20 mouse cellular contexts compared by ENCODE assay signal in genomic region chr1:36632846-36633245, GRCm38 (mm10). TPM values are rescaled to one million over a fixed set of nuclear protein-coding genes. Genes with fewer than 3 reads are reported as not detected.
"Had no signal": no experiment of that assay in that cellular context is flagged by ENCODE, and none has a peak within 500 bp of the region (broad histone marks: within the 10 kb centered on the region; RNA-seq: fewer than 3 reads in every experiment).

No protein-coding gene starts in this region.

- H3K9me3 ChIP-seq: limb, embryonic 12.5 days; limb, embryonic 15.5 days; midbrain, embryonic 12.5 days; midbrain, embryonic 15.5 days; neural tube, embryonic 12.5 days; neural tube, embryonic 15.5 days; stomach, embryonic 15.5 days had no signal

- H3K9ac ChIP-seq: limb, embryonic 12.5 days; limb, embryonic 15.5 days; liver, embryonic 14.5 days; liver, postnatal 0 days; lung, embryonic 14.5 days; midbrain, embryonic 12.5 days; midbrain, embryonic 15.5 days; neural tube, embryonic 12.5 days; neural tube, embryonic 15.5 days; stomach, embryonic 15.5 days had no signal

- H3K4me3 ChIP-seq: limb, embryonic 12.5 days; limb, embryonic 15.5 days; midbrain, embryonic 12.5 days; midbrain, embryonic 15.5 days; neural tube, embryonic 12.5 days; neural tube, embryonic 15.5 days; stomach, embryonic 15.5 days had no signal

- H3K27me3 ChIP-seq: limb, embryonic 12.5 days; limb, embryonic 15.5 days; midbrain, embryonic 15.5 days; neural tube, embryonic 12.5 days; neural tube, embryonic 15.5 days; stomach, embryonic 15.5 days had no signal

- H3K4me2 ChIP-seq: limb, embryonic 12.5 days; limb, embryonic 15.5 days; liver, embryonic 11.5 days; lung, embryonic 14.5 days; midbrain, embryonic 12.5 days; midbrain, embryonic 15.5 days; neural tube, embryonic 12.5 days; neural tube, embryonic 15.5 days; stomach, embryonic 15.5 days had no signal

- H3K27ac ChIP-seq: limb, embryonic 15.5 days; liver, embryonic 14.5 days; macrophage; midbrain, embryonic 12.5 days; midbrain, embryonic 15.5 days; neural tube, embryonic 12.5 days; neural tube, embryonic 15.5 days; stomach, embryonic 15.5 days had no signal

- H3K36me3 ChIP-seq: limb, embryonic 12.5 days; limb, embryonic 15.5 days; midbrain, embryonic 12.5 days; midbrain, embryonic 15.5 days; neural tube, embryonic 12.5 days; neural tube, embryonic 15.5 days; stomach, embryonic 15.5 days had no signal

- DNase-seq: kidney, adult 18-20 months; kidney, adult 9 months; kidney, postnatal 14 days; left cerebral cortex, postnatal 4 days; liver, postnatal 0 days; lung, embryonic 14.5 days; right cerebral cortex, postnatal 25 days; spleen, adult 18-20 months; thymus, postnatal 36 days had no signal

- H3K4me1 ChIP-seq: midbrain, embryonic 12.5 days; midbrain, embryonic 15.5 days had no signal

- ATAC-seq: liver, postnatal 0 days; lung, postnatal 0 days; midbrain, embryonic 15.5 days had no signal

RNA-seq across cellular contexts. Expression of gene Fam178b, which starts 50.1 kb away (rescaled TPM):
- total RNA-seq: left cerebral cortex, postnatal 4 days had no signal
- polyA plus RNA-seq: macrophage; midbrain, embryonic 12.5 days; midbrain, embryonic 15.5 days had no signal
